16 mouse cellular contexts compared by ENCODE assay signal in genomic region chr8:111778801-111779200, GRCm38 (mm10). TPM values are rescaled to one million over a fixed set of nuclear protein-coding genes. Genes with fewer than 3 reads are reported as not detected.
DNase-seq lines count a peak whose midpoint lies in the region; ATAC-seq and TF ChIP-seq lines count a peak whose summit lies in the region.
"Had no signal": no experiment of that assay in that cellular context is flagged by ENCODE, and none has a peak within 500 bp of the region (broad histone marks: within the 10 kb centered on the region; RNA-seq: fewer than 3 reads in every experiment).

No protein-coding gene starts in this region.

- H3K27ac ChIP-seq in forebrain, embryonic 13.5 days, result peak overlapping the region; percentile 12; the same call in 1 of the 2 replicates
- H3K27ac ChIP-seq in forebrain, embryonic 11.5 days (ENCODE audit: low read depth, low read length), result no peak overlapping the region
- H3K27ac ChIP-seq in layer of hippocampus, adult 2 months, result no peak overlapping the region; the same call in 1 of the 2 replicates
- H3K27ac ChIP-seq in neural tube, embryonic 13.5 days (replicated peaks), result peak overlapping the region; percentile 59
- H3K27ac ChIP-seq: intestine, embryonic 15.5 days; left cerebral cortex, adult 2 months; limb, embryonic 15.5 days had no signal

- no peak overlapping the region for H3K4me3 ChIP-seq in forebrain, embryonic 13.5 days
- H3K4me3 ChIP-seq in forebrain, embryonic 11.5 days (ENCODE audit: low read depth, low read length), result no peak overlapping the region
- no peak overlapping the region for H3K4me3 ChIP-seq in layer of hippocampus, adult 2 months
- H3K4me3 ChIP-seq in neural tube, embryonic 13.5 days, result no peak overlapping the region
- H3K4me3 ChIP-seq: intestine, embryonic 15.5 days; left cerebral cortex, adult 2 months; limb, embryonic 15.5 days had no signal

- no peaks in the 10 kb centered on the region for H3K9me3 ChIP-seq in forebrain, embryonic 13.5 days (replicated peaks)
- no peaks in the 10 kb centered on the region for H3K9me3 ChIP-seq in forebrain, embryonic 11.5 days (ENCODE audit: control insufficient read depth, low read length)
- H3K9me3 ChIP-seq in neural tube, embryonic 13.5 days, result no peaks in the 10 kb centered on the region
- H3K9me3 ChIP-seq: intestine, embryonic 15.5 days; limb, embryonic 15.5 days had no signal

- 47% methylated on average over 7 of the region's 7 CpGs for WGBS in forebrain, embryonic 13.5 days
- 78% methylated on average over 7 of the region's 7 CpGs for WGBS in forebrain, embryonic 11.5 days
- 50% methylated on average over 7 of the region's 7 CpGs for WGBS in neural tube, embryonic 13.5 days

- 0 out of 2 replicates have a peak, but pooled peaks have one; percentile 7 for TF ChIP-seq CTCF in layer of hippocampus, adult 2 months (conservative IDR thresholded peaks at IDR 0.05)

- peak; percentile 66 for ATAC-seq in forebrain, embryonic 13.5 days
- ATAC-seq in forebrain, embryonic 11.5 days (replicated peaks; ENCODE audit: low FRiP score), result no peak
- ATAC-seq in neural tube, embryonic 13.5 days (ENCODE audit: low read depth), result 0 out of 2 replicates have a peak, but pooled peaks have one; percentile 47
- no peak for ATAC-seq in megakaryocyte, adult 5-6 weeks (ENCODE audit: poor library complexity, severe bottlenecking)
- ATAC-seq: intestine, embryonic 15.5 days had no signal

- no peak overlapping the region for H3K4me2 ChIP-seq in forebrain, embryonic 13.5 days
- H3K4me2 ChIP-seq in forebrain, embryonic 11.5 days (ENCODE audit: low read depth, low read length, severe bottlenecking), result no peak overlapping the region
- H3K4me2 ChIP-seq in neural tube, embryonic 13.5 days, result no peak overlapping the region
- H3K4me2 ChIP-seq: intestine, embryonic 15.5 days; limb, embryonic 15.5 days had no signal

- H3K27me3 ChIP-seq in forebrain, embryonic 13.5 days, result no peaks in the 10 kb centered on the region
- H3K27me3 ChIP-seq in forebrain, embryonic 11.5 days (ENCODE audit: control insufficient read depth, insufficient read depth, low read length), result no peaks in the 10 kb centered on the region
- H3K27me3 ChIP-seq in neural tube, embryonic 13.5 days, result no peaks in the 10 kb centered on the region
- H3K27me3 ChIP-seq: intestine, embryonic 15.5 days; limb, embryonic 15.5 days had no signal

- peaks cover 30% of the 10 kb centered on the region for H3K4me1 ChIP-seq in forebrain, embryonic 13.5 days
- no peaks in the 10 kb centered on the region for H3K4me1 ChIP-seq in forebrain, embryonic 11.5 days (replicated peaks; ENCODE audit: control insufficient read depth, insufficient read depth, low read length)
- H3K4me1 ChIP-seq in neural tube, embryonic 13.5 days (replicated peaks), result peaks cover 48% of the 10 kb centered on the region
- H3K4me1 ChIP-seq: intestine, embryonic 15.5 days; limb, embryonic 15.5 days had no signal

- H3K36me3 ChIP-seq in forebrain, embryonic 13.5 days (ENCODE audit: poor library complexity, severe bottlenecking), result peaks cover 8% of the 10 kb centered on the region
- H3K36me3 ChIP-seq in forebrain, embryonic 11.5 days (ENCODE audit: control insufficient read depth, insufficient read depth, low read length), result no peaks in the 10 kb centered on the region
- peaks cover 9% of the 10 kb centered on the region for H3K36me3 ChIP-seq in neural tube, embryonic 13.5 days

- no peak overlapping the region for H3K9ac ChIP-seq in forebrain, embryonic 13.5 days
- H3K9ac ChIP-seq in forebrain, embryonic 11.5 days (ENCODE audit: low read length), result no peak overlapping the region
- no peak overlapping the region for H3K9ac ChIP-seq in neural tube, embryonic 13.5 days
- H3K9ac ChIP-seq: intestine, embryonic 15.5 days; limb, embryonic 15.5 days had no signal

- no peak for DNase-seq in forebrain, embryonic 11.5 days (ENCODE audit: low spot score)
- DNase-seq in layer of hippocampus, adult 2 months (ENCODE audit: low spot score in 2 of 2), result no peak
- no peak for DNase-seq in layer of hippocampus, postnatal 14 days (ENCODE audit: low spot score in 2 of 2)
- DNase-seq in neural tube, embryonic 10.5 days (ENCODE audit: extremely low spot score, low spot score), result no peak
- DNase-seq: cerebellum, adult 8-10 months; embryo, embryonic 11 days; gastrocnemius, postnatal 25 days; kidney, postnatal 36 days; right cerebral cortex, postnatal 14 days; thymus, postnatal 36 days had no signal

RNA-seq across cellular contexts. Expression of gene Bcar1, which starts 35.2 kb away (rescaled TPM):
- polyA plus RNA-seq in forebrain, embryonic 13.5 days (2015; fragmentation: Nextera tagmentation; extraction: Ambion mirVana), result 49.9 and 50.0 TPM in 2 replicates
- polyA plus RNA-seq in forebrain, embryonic 11.5 days (2014; fragmentation: Nextera tagmentation; extraction: Ambion mirVana), result 60.1 and 60.8 TPM in 2 replicates
- total RNA-seq in layer of hippocampus, adult 2 months (2021), result 10 to 100 TPM; 66.1 to 69.7 TPM
- total RNA-seq in layer of hippocampus, postnatal 14 days (2021), result 10 to 100 TPM; 66.5 to 73.8 TPM
- polyA plus RNA-seq in neural tube, embryonic 13.5 days (2015; fragmentation: Nextera tagmentation; extraction: Ambion mirVana), result 51.0 and 51.6 TPM in 2 replicates
- 0.21 TPM in 1 of 2 replicates, not detected in the other for total RNA-seq in megakaryocyte, adult 5-6 weeks (2015)
- total RNA-seq in megakaryocyte, adult 5-6 weeks (2017), result not detected in 2 replicates

Comparison
In these comparisons a context has a peak if more than half of its experiments do, and no peak if none do; other contexts are left out.
1. ATAC-seq: peak in forebrain, embryonic 13.5 days (single experiment) and neural tube, embryonic 13.5 days (single experiment); none in forebrain, embryonic 11.5 days (single experiment) and megakaryocyte, adult 5-6 weeks (single experiment).
2. H3K27ac ChIP-seq: peak in forebrain, embryonic 13.5 days (single experiment) and neural tube, embryonic 13.5 days (single experiment); none in forebrain, embryonic 11.5 days (single experiment) and layer of hippocampus, adult 2 months (single experiment).
3. RNA of gene Bcar1, which starts 35.2 kb away (total RNA-seq): 66.5 to 73.8 TPM in layer of hippocampus, postnatal 14 days and 66.1 to 69.7 TPM in layer of hippocampus, adult 2 months; 0.21 TPM in megakaryocyte, adult 5-6 weeks; every median in the first group is over 10 times any median in the second.